Mouse (Mus musculus): ENCODE results near the gene Pde10a. TPM values are rescaled to one million over a fixed set of nuclear protein-coding genes. Genes with fewer than 3 reads are reported as not detected.

The Pde10a gene
- total RNA-seq, 2 experiments from 2014 or later, result 20.6 to 62.1 TPM

GRCm38 (mm10) chr17:8842662-8843061 is 317.5 kb downstream of the Pde10a start:
- DNase-seq, result no peak

GRCm38 (mm10) chr17:8843941-8844340 is 318.8 kb downstream of the Pde10a start:
- no peak for DNase-seq

- DNase-seq, result no peak
These were observed 321.3 kb downstream of the Pde10a start for GRCm38 (mm10) chr17:8846506-8846905.

GRCm38 (mm10) chr17:8847558-8847957 is 322.4 kb downstream of the Pde10a start:
- DNase-seq, result peak; percentile 38 to 47

- DNase-seq, result no peak
These were observed 326.7 kb downstream of the Pde10a start for GRCm38 (mm10) chr17:8851846-8852245.

GRCm38 (mm10) chr17:8856430-8857371 is 331.5 kb downstream of the Pde10a start:
- DNase-seq, result peak; percentile 57 to 79

GRCm38 (mm10) chr17:8858636-8859421 is 333.7 kb downstream of the Pde10a start:
- no peak for DNase-seq

GRCm38 (mm10) chr17:8859489-8859888 is 334.3 kb downstream of the Pde10a start:
- no peak for DNase-seq

- DNase-seq, result peak; percentile 83 to 90
These were observed 339.7 kb downstream of the Pde10a start for GRCm38 (mm10) chr17:8864638-8865497.

- no peak for DNase-seq
These were observed 342.4 kb downstream of the Pde10a start for GRCm38 (mm10) chr17:8867331-8868237.

- DNase-seq, result no peak
These were observed 344.1 kb downstream of the Pde10a start for GRCm38 (mm10) chr17:8869287-8869686.

- DNase-seq, result no peak
These were observed 345.7 kb downstream of the Pde10a start for GRCm38 (mm10) chr17:8870848-8871247.

GRCm38 (mm10) chr17:8871396-8871795 is 346.2 kb downstream of the Pde10a start:
- peak in 1 of 2 experiments; percentile 23 for DNase-seq

GRCm38 (mm10) chr17:8871997-8872593 is 346.9 kb downstream of the Pde10a start:
- DNase-seq, result peak; percentile 51 to 68

GRCm38 (mm10) chr17:8872611-8873010 is 347.4 kb downstream of the Pde10a start:
- no peak for DNase-seq

- no peak for DNase-seq
These were observed 352.9 kb downstream of the Pde10a start for GRCm38 (mm10) chr17:8878056-8878455.

GRCm38 (mm10) chr17:8881711-8882110 is 356.5 kb downstream of the Pde10a start:
- no peak for DNase-seq

GRCm38 (mm10) chr17:8884691-8885090 is 359.5 kb downstream of the Pde10a start:
- DNase-seq, result no peak

GRCm38 (mm10) chr17:8885830-8886229 is 360.7 kb downstream of the Pde10a start:
- no peak for DNase-seq

GRCm38 (mm10) chr17:8888105-8888504 is 362.9 kb downstream of the Pde10a start:
- no peak for DNase-seq

All from adrenal gland, postnatal 36 days (tissue).